Mouse (Mus musculus) liver, adult (tissue): ENCODE results near the gene Lsm4.

ENCODE experiments used
- GATA4 ChIP-seq: IDR thresholded peaks from 2 replicates; pipeline ENCODE4 v1.6.1; 2014; ENCODE audit warnings: mild to moderate bottlenecking, low read length; ENCODE audit not compliant: insufficient replicate concordance

Lsm4 gene

DNA sequence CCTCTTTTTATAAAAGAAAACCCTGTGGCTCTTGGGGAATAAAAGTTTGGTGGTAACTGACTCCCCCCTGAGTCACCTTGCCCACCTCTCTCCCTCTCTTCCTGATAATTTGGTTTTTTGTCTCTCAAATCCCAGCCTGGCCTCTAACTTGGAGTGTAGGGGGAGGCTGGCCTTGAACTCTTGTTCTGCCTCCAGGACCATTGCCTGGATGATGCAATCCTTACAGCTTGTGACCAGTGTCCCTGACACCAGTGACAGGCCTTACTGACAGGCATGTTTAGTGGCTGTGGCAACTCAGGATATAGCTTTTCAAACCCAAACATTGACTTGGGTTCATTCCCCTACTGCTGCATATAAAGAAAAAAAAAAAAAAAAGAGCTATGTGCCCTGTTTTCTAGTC, 26.3 kb upstream of the Lsm4 start:
- TF ChIP-seq GATA4: no peak

DNA sequence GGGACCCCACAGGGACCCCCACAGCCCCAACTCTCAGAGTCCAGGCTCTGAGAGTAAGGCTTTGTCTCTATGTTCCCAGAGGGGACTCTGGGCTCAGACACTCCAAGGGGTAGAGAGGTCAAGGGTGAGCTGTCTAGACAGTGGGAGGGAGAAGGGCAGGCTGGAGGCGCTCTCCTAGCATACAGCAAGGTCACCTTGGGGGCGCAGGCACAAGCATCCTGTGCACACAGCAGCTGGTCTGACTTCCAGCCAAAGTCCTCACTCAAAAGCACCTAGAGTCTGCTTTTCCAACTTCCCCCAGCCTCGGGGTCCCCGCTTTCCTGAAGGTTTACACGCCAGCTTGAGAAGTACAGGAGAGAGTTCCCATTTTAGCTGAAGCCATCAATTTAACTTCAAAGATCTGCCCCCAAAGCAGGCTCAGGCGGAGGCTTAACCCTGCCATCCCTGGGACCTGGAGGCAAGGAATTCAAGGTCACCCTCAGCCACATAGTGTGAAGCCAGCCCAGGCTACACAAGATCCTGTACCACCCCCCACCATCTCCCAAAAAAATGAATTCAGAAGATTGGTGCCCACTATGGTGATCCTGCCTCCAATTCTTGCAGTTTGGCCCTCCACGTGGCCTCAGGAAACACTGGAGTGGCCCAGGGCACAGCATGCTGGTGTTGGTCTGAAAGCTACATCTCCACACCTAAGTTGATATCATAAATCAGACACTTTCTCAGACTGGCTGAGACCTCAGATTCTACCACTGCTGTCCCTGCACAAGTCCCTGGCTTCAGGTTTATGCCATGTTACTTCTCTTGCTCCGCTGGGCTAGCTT, 25.5 kb upstream of the Lsm4 start:
- no peak for TF ChIP-seq GATA4

DNA sequence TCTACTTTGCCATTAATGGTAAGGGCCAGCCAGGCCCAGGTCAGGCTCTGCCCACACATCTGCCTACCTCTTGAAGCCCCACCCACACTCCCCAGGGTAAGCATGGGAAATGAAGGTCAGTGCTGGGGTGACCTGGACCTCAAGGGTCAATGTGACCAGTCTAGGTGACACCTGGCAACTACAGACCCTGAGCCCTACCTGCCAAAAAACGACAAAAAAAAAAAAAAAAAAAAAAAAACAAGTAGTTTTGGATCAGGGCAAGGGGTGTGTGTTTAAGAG, 24.9 kb upstream of the Lsm4 start:
- TF ChIP-seq GATA4: no peak

DNA sequence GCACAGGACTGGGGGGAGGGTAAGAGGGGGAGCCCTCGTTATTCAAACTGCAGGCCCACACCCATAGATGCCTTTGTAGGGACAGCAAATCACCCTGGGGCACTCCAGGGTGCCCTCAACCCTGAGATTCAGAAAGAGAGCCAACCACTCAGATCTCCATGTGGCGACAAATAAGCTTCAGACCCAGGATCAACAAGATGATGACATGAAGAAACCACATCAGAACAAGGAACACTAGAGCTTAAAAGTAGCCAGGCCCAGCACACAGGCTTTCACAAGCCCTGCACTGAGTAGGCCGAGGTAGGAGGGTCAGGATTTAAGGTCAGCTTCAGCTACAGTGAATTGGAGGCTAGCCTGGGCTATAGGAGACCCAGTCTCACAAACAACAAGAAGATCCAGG, 24.1 kb upstream of the Lsm4 start:
- TF ChIP-seq GATA4: no peak

DNA sequence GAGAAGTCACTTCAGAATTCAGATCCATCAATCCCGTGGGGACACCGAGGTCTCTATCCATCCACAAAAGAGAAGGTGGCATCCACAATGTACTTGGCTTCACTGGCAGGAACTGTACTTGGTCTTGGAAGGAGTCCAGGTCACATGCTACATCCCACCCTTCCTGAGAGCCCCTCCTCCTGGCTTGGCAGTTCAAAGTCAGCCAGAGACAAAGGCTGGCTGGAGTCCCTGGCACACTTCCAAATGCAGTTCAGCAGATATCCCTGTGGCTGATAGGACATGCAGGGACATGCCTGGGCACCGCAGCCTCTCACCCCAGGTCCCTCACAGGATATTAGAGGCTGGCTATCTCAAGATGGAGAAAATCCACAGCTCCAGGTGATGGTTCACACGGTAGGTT, 23.7 kb upstream of the Lsm4 start:
- peak; percentile 91; the same call in 1 of the 2 replicates for TF ChIP-seq GATA4

DNA sequence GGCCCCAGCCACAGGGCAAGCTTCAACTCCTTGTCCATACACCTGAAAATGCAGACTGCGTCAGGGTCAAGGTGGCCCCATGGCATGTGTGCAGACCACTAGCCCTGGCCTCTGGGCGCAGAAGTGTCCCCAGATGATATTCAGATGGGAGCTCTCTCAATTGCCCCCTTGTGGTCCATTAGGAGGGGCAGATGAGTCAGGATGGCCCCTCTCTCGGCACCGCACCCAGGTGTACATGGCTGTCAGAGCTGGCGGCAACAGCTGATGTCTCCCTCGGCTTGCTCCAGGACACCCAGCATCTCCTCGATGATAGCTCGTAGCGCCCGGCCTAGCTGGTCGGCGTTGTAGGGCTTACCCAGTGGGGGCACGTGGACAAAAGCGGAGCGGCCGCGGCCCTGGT, 22.7 kb upstream of the Lsm4 start:
- no peak for TF ChIP-seq GATA4

DNA sequence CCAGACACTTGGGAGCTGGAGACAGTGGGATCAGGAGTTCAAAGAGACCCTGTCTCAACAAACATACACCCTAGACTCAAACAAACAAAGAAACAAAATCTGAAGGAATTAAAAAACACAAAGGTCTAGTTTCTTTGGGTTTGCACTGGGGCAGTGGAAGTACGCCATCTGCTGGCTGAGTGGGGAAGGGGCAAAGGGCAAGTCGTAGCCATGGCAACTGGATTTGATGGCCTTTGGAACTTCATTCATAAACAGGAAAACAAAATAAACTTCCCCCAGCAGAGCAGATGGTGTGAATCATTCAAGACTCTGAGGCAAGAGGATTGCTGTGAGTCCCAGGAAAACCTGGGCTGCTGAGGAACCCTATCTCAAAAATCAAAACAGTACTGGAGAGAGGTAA, 19.8 kb upstream of the Lsm4 start:
- no peak for TF ChIP-seq GATA4

DNA sequence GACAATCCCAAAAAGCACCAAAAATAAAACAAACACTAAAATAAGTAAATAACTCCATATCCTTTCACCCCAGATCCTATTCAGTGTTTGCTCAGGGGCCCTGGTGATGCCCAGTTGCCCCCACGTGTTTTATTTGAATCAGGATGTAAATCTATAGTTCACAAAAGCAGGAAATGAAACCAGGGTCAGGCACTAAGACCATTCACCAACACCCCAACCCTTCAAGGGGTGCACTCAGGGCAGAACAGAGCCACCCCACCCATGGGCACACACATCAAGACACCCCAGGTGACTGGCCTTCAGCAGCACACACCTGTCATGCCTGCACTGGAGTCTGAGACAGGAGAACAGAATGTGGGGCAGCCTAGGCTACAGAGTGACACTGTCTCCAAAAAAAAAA, 18.9 kb upstream of the Lsm4 start:
- no peak for TF ChIP-seq GATA4

DNA sequence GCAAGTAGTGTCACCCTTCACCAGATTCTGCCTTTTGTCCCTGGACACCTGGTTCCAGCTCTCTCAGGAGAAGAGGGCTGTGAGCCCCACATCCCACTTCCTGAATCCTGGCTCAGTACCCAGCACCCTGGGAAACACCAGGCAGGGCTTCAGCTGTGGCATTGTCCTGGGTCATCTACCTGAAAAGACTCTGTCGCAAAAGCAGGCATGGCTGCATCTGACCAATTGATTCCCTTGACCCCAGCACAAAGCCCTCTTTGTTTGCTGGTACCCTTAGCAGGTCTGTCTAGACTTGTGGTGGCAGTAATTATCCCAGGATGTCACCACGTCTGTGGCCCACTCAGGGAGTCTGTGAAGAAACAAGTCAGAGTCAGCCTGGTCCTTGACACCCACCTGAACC, 17.6 kb upstream of the Lsm4 start:
- TF ChIP-seq GATA4: no peak

DNA sequence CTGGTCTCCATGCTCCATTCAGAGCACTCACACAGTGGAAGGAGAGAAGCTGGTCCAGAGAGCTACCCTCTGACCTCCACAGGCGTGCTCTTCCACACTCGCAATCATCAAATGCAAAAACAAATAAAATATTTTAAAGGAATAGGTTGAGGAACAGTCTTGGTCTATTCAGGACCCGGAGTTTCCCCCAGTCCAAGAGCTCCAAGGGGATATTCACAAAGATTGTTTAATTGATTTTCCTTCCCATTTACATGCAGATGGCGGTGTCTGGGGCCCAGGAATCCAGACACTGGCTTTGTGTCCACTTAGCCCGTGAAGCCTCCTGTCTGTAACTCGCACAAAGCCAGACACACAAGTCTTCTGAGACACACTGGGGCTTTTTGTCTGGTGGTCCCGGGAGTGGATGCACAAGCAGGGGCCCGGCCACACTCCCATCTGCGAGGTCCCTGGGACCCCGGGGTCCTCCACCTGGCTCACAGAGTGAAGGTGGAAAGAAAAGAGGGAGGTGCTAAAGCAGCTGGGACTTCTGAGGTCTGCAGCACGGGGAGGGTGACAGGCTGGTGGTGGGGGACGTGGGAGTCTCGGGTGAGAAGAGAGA, 16.8 kb upstream of the Lsm4 start:
- TF ChIP-seq GATA4: no peak

DNA sequence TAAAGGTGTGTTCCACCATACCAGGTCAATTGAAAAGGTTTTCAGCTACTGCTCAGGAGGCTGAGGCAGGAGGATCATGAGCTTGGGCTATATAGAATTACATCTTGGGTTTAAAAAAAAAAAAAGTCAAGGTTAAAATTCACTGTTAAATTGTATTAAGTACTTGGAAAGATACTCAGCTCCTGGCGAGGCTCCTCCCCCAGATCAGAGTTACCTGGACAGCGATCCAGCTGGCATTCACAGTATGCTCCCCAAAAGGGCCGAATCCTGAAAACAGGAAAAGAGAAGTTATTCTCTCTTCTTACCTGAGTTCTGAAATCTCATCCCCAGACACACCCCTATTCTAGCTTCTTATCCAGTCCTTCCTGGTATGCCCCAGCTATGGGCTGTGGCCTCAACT, 15.8 kb upstream of the Lsm4 start:
- TF ChIP-seq GATA4: no peak

DNA sequence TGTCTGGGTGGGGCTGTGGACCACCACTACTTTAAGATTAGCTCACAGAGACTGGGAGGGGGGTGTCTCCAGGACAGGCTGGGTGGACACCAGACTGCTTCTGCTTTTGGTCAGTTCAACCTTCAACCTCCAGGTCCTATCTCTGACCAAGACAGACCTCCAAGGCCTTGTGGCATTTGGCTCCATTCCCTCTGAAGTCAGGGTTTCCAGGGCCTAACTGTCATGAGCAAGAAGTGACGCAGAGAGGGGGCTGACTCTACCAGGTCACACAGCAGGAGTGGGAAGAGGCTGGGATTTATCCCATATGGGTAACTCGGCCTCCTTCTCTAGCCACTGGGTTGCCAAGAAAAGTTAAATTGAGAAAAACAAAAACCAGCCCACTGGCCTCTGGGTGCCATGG, 15.3 kb upstream of the Lsm4 start:
- no peak for TF ChIP-seq GATA4

DNA sequence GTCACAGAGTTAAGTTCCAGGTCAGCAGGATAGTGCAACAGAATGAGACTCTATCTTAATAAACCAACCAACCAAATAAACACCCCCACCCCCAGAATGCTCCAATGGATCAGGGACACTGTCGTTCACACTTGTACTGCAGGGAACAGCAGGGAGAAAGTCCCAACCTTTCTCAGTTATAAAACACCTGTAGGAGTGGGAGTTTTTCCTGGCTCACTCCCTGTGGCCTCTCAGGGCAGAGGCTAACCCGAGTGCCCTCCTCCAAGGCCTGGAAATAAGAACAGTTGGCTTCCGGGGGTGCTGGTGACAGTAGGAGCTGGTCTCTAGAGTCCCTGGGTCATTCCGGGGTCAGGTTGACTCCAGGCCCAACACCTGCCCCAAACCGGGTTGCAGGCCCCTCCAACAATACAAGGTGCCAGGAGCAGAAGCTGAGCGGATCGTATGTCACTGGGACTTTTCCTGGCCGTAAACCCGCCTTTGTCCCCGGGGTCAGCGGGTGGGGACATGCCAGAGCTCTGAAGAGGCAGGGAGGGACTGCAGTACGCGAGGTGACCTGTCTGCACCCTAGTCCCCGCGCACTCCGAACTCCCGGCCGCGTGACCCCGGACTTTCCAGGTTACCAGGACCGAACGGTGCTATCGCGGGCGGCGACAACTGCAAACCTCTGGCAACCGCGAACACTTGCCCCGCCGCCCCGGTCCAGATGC, 14.0 kb upstream of the Lsm4 start:
- TF ChIP-seq GATA4: no peak

DNA sequence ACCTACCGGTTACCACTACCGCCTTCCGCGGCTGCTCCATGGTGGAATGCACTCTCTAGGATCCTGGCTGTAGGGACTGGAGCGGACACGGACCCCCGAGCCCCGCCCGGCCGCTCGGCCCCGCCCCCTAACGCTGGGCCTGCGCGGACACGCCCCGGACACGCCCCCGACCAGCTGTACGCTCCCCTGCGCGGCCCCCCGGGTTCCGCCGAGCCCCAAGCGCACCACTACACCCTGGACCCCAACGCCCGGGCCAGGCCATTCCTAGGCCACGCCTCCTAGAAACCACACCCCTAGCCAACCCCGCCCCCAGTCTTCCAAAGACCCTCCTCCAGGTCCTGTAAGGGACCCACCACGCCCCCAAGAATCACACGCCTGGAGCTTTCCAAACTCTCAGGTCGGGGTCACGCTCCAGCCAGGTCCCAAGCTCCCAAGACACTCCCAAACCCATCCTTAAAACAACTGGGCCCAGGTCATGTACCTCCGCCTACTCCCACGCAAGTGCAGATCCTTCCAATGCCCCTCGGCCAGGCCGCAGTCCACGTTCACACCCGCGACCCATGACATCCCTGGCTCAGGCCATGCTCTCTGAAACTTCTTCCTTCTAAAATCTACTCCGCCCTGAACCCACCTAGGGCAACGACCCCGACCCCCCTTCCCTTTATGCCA, 13.3 kb upstream of the Lsm4 start:
- no peak; the same call in 1 of the 2 replicates for TF ChIP-seq GATA4

DNA sequence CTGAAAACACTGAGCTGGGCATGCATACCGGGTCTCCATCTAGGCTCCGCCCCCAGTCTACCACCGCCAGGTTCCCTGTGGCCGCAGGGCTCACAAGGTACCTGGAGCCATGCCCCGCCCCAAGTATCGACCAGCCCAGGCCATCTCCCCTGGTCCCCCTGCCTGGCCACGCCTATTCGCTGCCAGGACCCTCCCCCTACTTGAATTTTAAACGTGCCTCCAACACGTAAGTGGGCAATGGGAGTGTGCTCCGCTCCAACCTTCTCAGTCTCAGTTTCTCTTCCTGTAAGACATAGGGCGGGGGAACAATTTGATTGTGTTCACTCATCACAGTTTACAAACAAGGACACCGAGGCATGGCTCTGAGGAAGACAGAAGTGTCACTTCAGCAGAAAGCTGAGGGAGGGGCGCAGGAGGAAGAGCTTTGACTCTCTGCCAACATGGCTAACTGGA, 12.7 kb upstream of the Lsm4 start, which contains the start of gene Pgpep1:
Gene Pgpep1 (minus strand): TSS at position 116 of the 453 bp plus-strand sequence.
- TF ChIP-seq GATA4: no peak

DNA sequence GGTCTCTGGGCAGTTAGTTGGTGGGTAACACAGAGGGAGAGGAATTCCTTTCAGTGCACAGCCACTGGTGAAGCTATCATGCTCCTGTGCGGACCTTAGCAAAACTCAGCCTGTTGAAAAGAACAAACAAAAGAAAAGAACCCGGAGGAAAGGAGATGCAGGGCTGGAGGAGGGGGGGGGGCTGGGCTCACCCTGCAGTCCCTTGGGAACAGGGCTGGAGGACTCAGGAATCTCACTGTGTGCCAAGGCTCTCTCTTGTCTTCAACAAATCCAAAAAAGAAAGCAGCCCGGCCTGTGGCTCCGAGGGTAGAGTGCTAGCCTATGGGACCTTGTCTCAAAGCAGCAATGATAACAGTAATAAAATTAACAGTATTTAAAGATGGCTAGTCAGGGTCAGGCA, 9.4 kb upstream of the Lsm4 start:
- TF ChIP-seq GATA4: no peak
